Comparison of ENCODE assay signal across 25 mouse cellular contexts in the genomic region with DNA sequence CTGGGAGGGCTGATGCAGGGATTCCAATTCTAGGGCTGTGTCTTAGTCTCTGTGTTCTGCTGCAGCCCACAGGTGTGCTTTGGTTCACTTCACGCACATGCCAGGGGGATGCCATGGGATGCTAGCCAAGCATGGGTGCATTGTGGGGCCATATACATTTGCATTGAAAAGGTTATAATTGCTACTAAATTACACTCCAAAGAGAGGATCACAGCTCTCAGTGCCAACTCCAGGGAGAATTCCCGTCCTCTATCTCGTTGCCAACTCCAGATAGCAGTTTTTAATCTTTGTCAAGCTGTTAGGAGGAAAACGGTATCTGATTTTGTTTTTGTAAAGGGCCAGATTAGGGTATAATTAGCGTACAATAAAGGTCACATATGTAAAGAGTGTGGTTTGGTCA.
"Had no signal": no experiment of that assay in that cellular context is flagged by ENCODE, and none has a peak within 500 bp of the region (broad histone marks: within the 10 kb centered on the region; RNA-seq: fewer than 3 reads in every experiment).

No protein-coding gene starts in this region.

- DNase-seq: kidney, adult 8-10 months; kidney, postnatal 10 days; kidney, postnatal 36 days; layer of hippocampus, adult 9-11 months; liver, postnatal 0 days; lung, embryonic 14.5 days; retina, postnatal 1 day; right cerebral cortex, postnatal 25 days; spleen, adult 18-20 months; thymus, adult 18-20 months; thymus, postnatal 36 days had no signal

- H3K27me3 ChIP-seq: kidney, embryonic 15.5 days; limb, embryonic 12.5 days; limb, embryonic 15.5 days; megakaryocyte, embryonic 14.5 days; midbrain, embryonic 13.5 days; stomach, embryonic 15.5 days had no signal

- H3K9me3 ChIP-seq: kidney, embryonic 15.5 days; limb, embryonic 12.5 days; limb, embryonic 15.5 days; megakaryocyte, embryonic 14.5 days; midbrain, embryonic 10.5 days; midbrain, embryonic 13.5 days; neural tube, embryonic 13.5 days; stomach, embryonic 15.5 days had no signal

- H3K9ac ChIP-seq: kidney, embryonic 15.5 days; limb, embryonic 12.5 days; limb, embryonic 15.5 days; liver, embryonic 14.5 days; liver, postnatal 0 days; lung, embryonic 14.5 days; midbrain, embryonic 13.5 days; neural tube, embryonic 13.5 days; stomach, embryonic 15.5 days had no signal

- H3K36me3 ChIP-seq: kidney, embryonic 15.5 days; limb, embryonic 12.5 days; limb, embryonic 15.5 days; midbrain, embryonic 10.5 days; midbrain, embryonic 13.5 days; neural tube, embryonic 13.5 days; stomach, embryonic 15.5 days had no signal

- H3K4me3 ChIP-seq: kidney, embryonic 15.5 days; limb, embryonic 12.5 days; limb, embryonic 15.5 days; megakaryocyte, embryonic 14.5 days; midbrain, embryonic 10.5 days; midbrain, embryonic 13.5 days; myocyte; neural tube, embryonic 13.5 days; stomach, embryonic 15.5 days had no signal

- ATAC-seq: liver, postnatal 0 days; lung, postnatal 0 days; midbrain, embryonic 13.5 days; midbrain, embryonic 16.5 days had no signal

- H3K27ac ChIP-seq: kidney, embryonic 15.5 days; limb, embryonic 12.5 days; liver, embryonic 14.5 days; macrophage; midbrain, embryonic 10.5 days; midbrain, embryonic 13.5 days; neural tube, embryonic 13.5 days had no signal

- H3K4me2 ChIP-seq: kidney, embryonic 15.5 days; limb, embryonic 12.5 days; limb, embryonic 15.5 days; liver, embryonic 11.5 days; lung, embryonic 14.5 days; midbrain, embryonic 13.5 days; neural tube, embryonic 13.5 days; stomach, embryonic 15.5 days had no signal
